14 mouse cellular contexts compared by ENCODE assay signal in genomic region chr1:156928255-156928654, GRCm38 (mm10).
"Had no signal": no experiment of that assay in that cellular context is flagged by ENCODE, and none has a peak within 500 bp of the region (broad histone marks: within the 10 kb centered on the region; RNA-seq: fewer than 3 reads in every experiment).

No protein-coding gene starts in this region.

- H3K9me3 ChIP-seq: intestine, embryonic 15.5 days; kidney, embryonic 15.5 days; limb, embryonic 12.5 days; lung, embryonic 15.5 days; midbrain, embryonic 12.5 days had no signal

- H3K4me2 ChIP-seq: intestine, embryonic 15.5 days; kidney, embryonic 15.5 days; limb, embryonic 12.5 days; lung, embryonic 15.5 days; midbrain, embryonic 12.5 days had no signal

- DNase-seq: kidney, adult 2 months; kidney, postnatal 14 days; layer of hippocampus, adult 9-11 months; layer of hippocampus, postnatal 36 days; lung, postnatal 14 days; right cerebral cortex, postnatal 14 days; thymus, postnatal 4 days had no signal

- ATAC-seq: intestine, embryonic 15.5 days had no signal

- H3K36me3 ChIP-seq: intestine, embryonic 15.5 days; kidney, embryonic 15.5 days; limb, embryonic 12.5 days; lung, embryonic 15.5 days; midbrain, embryonic 12.5 days had no signal

- H3K27ac ChIP-seq: intestine, embryonic 15.5 days; kidney, embryonic 15.5 days; limb, embryonic 12.5 days; lung, embryonic 15.5 days; macrophage; midbrain, embryonic 12.5 days; stomach, postnatal 0 days had no signal

- H3K27me3 ChIP-seq: intestine, embryonic 15.5 days; kidney, embryonic 15.5 days; limb, embryonic 12.5 days; lung, embryonic 15.5 days; midbrain, embryonic 12.5 days had no signal

- H3K4me3 ChIP-seq: intestine, embryonic 15.5 days; kidney, embryonic 15.5 days; limb, embryonic 12.5 days; lung, embryonic 15.5 days; midbrain, embryonic 12.5 days had no signal

- H3K4me1 ChIP-seq: intestine, embryonic 15.5 days had no signal

- H3K9ac ChIP-seq: intestine, embryonic 15.5 days; kidney, embryonic 15.5 days; limb, embryonic 12.5 days; lung, embryonic 15.5 days; midbrain, embryonic 12.5 days had no signal
